Mouse (Mus musculus) urinary bladder, postnatal 14 days (tissue): ENCODE measurements around the gene St8sia4.
A peak's percentile ranks its signal among the peaks of the same experiment; 100 is the strongest.

Experiments
- DNase-seq: peaks from one replicate; pipeline ENCODE4 v3.0.0; 2021; ENCODE audit warnings: low spot score

The St8sia4 gene

DNA sequence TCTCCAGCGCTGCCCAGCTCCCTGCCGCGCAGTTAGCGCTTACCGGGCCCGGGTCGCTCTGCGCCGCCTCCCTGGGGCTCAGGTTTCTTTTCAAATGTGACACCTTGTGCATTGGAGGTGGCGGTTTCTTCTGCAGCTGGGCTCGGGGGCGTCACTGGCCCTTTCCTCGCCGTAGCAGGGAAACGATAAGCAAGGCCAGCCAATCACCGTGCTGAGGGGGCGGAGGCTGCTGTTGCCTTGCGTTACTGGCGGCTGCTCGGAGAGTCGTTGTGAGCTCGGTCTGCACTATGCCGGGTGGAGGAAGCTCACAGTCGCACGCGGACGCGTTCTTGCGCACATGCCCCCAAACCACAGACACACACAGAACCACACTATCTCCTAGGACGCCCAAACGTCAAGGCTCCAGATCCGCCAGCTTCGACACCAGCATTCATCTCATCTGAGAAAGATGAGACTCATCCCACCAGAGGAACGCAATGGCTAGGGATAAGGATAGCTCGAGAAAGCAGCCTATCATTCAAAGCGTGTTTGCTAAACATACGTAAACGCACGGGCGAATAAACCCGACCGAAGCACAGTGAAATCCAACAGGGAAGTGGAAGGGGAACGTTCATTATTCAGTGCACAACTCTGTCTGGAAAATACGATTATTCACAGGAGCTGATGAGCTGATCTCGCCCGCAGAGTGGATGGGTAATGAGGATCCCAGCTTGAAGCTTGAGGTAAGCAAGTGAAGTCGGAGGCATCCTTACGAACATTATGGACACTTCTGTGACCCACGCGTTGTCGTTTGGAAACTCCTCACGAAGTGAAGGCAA is at the start of gene St8sia4:
Gene St8sia4 (minus strand): TSS at position 137 of the 818 bp plus-strand sequence.
- peak; percentile 61 for DNase-seq

- DNase-seq: no peak
Measured at GRCm38 (mm10) chr1:95709181-95709580, 41.8 kb upstream of the St8sia4 start.

DNA sequence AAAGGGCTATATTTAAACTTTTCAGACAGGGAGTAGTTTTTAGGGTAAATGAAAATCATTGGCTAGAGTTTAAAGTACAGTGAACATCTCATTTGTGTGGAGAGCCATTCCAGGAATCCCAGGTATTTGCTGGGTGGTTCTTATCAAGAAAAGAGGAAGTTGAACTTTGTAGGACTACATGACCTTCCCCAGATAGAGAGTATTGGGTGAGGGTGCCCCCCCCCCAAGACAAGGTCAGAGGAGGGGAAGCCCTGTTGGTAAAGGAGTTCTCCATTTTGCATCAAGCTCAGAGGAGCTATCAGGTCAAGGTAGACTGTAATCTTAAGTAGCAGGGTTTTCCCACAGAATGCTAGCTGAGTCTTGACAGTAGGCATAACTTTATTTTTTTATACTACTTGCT is 32.5 kb upstream of the St8sia4 start:
- no peak for DNase-seq

GRCm38 (mm10) chr1:95674052-95674451 is 6.7 kb upstream of the St8sia4 start:
- DNase-seq: no peak

DNA sequence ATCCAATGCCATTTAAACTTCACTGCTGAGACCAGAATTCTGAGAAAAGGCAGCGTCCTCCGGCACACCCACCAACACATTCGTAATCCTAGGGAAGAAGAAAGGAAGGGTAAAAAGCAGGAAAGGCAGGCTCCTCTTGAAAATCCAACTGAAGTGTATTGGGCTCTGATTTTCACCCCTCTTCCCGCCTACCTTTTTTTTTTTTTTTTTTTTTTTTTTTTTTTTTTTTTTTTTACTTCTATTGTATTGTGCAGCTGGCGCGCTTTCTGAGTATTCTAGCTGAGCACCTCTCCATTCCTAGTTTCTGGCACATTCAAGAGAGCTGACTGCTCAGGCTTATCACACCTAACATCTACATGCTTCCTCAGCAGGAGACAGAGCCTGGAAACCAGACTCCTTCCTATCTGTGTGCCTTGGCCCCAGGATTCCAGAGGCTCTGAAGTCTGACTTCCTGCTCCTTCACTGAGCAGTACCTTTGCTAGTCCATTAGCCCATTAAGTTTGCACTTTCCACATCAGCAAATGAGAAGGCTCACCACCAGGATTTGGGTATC is 958 bp upstream of the St8sia4 start:
- no peak for DNase-seq

DNA sequence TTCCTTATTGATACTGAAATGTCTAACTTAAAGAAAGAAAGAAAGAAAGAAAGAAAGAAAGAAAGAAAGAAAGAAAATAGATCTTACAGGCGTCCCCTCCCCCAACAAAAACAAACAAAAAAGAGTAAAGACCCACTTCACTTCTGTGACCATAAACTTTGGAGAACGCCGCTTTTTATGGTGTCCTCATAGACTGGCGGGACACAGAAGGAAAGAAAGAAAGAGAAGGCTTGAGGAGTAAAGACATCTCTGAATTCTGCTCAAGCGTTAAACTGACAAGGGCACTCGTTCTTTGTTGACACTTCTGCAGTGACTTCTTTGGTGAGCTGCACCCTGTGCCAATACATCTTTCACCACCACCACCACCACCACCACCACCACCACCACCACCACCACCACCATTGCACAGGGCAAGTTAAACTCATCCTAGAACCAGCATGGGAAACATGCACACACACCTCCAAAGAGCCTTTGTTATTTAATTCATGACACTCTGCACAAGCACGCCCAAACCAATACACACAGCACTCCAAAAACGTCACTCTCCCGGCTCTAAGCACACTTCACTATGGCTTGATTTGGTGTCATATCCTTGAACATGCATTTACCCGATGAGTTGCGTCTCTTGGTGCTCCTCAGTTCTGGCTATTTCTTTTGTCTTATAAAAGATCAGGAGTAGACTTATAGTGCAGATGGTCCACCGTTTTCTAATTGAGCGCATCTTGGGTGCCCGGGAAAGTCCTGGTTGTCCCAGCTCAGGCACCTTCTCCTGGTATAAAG is 640 bp downstream of the St8sia4 start:
- no peak for DNase-seq

DNA sequence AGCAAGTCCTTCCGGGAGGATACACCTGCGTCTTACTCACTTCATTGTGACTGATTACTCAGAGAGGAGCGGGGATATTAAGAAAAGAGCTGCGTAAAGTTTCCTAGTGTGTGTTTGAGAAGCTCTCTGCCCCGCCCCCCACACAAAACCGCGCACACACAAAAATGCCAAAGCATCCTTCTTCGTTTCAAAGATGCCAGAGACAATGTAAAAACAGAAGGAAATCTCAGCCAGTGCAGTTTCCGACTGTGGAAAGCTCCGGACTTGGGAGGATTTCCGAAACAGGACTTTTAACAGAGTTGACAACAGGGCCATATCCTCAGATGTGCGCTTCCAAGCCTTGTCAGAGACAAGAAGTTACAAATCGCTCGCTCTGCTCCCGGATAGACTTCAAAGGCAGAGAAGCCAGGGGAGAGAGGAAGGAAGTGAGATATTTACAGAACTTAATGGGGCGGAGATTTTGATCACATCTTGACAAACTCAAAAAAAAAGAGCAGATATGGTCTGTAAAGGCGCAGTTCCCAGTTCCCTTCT is 1.4 kb downstream of the St8sia4 start:
- DNase-seq: no peak

DNA sequence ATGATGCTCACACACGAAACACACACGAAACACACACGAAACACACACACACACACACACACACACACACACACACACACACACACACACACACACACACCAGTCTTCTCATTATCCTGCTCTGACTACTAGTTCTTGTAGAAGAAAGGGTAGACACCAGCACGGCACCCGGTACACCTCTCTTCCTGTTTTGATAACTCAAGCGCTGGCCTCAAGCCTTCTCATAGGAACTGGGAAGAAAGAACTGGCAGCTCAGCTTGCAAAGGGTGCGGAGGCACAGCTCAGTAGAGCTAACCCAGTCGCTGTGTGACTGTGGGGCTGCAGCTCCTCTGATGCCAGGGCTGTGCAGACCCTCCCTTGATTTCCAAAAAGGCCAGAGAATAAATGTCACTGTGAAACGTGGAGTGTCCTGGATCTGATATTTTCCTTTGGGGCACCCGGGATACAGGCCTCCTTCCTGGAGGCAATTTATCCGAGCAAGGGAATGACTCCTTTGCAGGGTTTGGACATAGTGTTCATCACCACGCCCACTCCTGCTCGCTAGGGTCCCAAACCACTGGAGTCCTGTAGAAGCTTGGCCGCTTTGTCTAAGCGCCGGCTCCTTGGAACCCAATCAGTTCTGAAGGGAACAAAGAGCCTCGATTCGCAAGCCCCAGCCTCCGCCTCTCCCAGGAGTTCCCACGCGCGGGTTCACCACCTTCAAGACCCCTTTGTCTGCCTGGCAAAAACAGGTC is 2.2 kb downstream of the St8sia4 start:
- DNase-seq: peak; percentile 3

DNA sequence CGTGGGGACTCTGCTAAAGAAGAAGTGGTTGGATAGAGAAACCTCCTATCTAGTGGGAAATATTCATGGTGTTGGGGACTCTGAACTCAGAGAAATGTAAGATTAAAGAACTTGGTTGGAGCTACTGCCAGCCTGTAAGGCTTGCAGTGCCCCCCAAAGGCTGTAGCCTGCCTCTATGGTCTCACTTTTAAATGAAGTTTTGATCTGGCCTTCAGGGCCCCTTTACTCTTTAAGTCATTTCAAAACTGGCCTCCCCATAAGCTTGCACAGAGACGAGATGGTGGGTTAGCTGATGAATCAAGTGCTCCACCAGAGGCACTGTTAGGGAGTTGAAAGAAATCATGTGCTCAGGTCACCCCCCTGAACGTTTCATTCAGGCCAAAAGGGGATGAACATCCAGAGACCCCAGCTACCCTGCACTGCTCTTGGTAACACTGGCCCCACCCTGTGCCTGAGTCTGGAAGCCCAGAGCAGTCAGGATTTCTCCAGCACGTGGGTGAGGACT is 3.0 kb downstream of the St8sia4 start:
- DNase-seq: no peak

GRCm38 (mm10) chr1:95657051-95657668 is 10.2 kb downstream of the St8sia4 start:
- no peak for DNase-seq

GRCm38 (mm10) chr1:95655564-95655963 is 11.8 kb downstream of the St8sia4 start:
- no peak for DNase-seq

DNA sequence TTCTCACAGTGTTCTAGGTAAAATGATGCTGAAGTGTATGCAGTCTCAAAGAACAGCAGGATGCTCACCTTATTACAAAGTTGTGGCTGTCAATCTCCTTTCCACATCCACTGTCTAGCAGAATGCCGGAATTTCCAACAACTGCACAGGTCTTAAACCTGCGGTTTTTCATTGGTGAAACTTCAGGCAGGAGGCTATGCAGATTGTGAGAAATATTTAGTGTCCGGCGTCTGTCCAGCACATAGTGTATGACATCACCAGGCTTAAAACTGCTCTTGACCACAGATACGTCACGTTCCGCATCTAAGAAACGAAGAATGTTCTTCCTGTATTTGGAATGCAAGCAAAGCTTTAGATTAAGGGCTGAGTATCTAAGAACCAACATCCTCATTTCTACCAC is 13.9 kb downstream of the St8sia4 start:
- no peak for DNase-seq

- DNase-seq: no peak
Measured at GRCm38 (mm10) chr1:95644292-95644691, 23.1 kb downstream of the St8sia4 start.

- DNase-seq: no peak
Measured at GRCm38 (mm10) chr1:95639001-95639400, 28.4 kb downstream of the St8sia4 start.

DNA sequence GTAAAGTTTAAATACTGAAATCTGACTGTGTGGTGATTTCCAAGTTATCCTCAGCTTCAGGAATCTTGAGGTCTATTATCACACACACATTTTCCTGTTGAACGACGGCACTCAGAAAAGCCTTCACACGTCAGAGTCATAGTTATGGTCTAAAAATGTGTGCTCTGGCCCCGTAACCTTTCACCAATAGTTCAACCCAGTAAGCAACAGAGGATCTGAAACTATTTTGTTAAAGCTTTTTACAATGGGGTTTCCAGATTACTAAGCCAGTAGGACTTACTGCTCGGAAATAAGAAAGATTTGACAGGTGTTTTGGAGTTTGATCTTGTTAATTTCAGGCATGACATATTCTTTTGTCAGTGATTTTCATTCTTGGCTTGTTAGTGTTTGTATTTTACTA is 43.0 kb downstream of the St8sia4 start:
- no peak for DNase-seq

DNA sequence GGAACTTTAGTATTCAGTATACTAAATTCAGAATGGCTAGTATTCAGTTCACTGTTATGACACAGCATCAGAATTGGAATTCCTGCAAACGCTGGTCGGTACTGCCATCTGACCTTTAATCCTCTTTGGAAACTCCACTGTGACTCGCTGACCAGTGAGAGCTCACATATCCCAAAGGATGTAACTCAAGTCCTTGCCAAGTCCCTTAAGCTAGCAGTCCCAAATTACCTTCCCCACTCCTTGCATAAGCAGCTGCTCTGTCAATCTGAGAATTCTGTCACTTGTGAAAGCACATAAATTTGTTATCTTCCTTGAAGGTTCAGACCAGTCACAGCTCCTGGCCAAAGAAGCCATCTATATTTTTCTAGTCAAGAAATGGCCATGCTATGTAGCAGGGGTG is 48.7 kb downstream of the St8sia4 start:
- DNase-seq: no peak

GRCm38 (mm10) chr1:95618125-95618524 is 49.2 kb downstream of the St8sia4 start:
- no peak for DNase-seq

DNA sequence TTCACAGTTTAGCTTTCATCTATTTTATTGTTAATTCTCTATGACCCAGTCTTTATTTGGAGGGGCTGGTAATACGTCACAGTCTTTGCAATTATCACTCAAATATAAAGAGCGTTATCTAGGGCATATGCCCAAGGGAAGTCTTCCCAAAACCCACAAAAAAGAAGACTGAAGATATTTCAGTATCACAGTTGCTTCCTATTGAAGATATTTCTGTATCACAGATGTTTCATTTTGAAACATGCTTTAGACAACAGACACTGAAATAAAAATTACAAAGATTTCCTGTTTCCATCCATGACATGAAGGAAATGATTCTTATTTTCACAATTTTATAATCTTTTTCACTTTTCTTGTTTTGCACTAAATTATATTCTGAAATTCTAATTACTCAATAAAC is 57.4 kb downstream of the St8sia4 start:
- no peak for DNase-seq

GRCm38 (mm10) chr1:95609045-95609444 is 58.3 kb downstream of the St8sia4 start:
- no peak for DNase-seq

- DNase-seq: no peak
Measured at GRCm38 (mm10) chr1:95605458-95605857, 61.9 kb downstream of the St8sia4 start.

- no peak for DNase-seq
Measured at GRCm38 (mm10) chr1:95598108-95598507, 69.3 kb downstream of the St8sia4 start.
